Mouse (Mus musculus) effector memory CD4-positive, alpha-beta T cell, adult 7 months (primary cell): Measurements from ENCODE around the gene Mysm1. TPM values are rescaled to one million over a fixed set of nuclear protein-coding genes. Genes with fewer than 3 reads are reported as not detected.

Experiments
- polyA plus RNA-seq: library from polyadenylated mRNA; unstranded; fragments of 100-300 nt; shearing (Covaris generic); gene quantifications from one replicate; pipeline ENCODE4 v1.2.1, GENCODE M21; 2017

The Mysm1 gene
- polyA plus RNA-seq = 63.1 TPM

GRCm38 (mm10) chr4:94978590-94979499, at the start of gene Mysm1:
Gene Mysm1 (minus strand): TSS chr4:94979100.

GRCm38 (mm10) chr4:94928743-94929142, 50.2 kb downstream of the Mysm1 start, which contains the start of gene Eqtn:
Gene Eqtn (minus strand): TSS chr4:94928843.

Other genes starting within 250 kb of the Mysm1 start
- gene Tek, start 239.8 kb downstream of the Mysm1 start, polyA plus RNA-seq = 0.35 TPM
- gene Eqtn, start 50.3 kb downstream of the Mysm1 start, polyA plus RNA-seq = not detected
- 304 TPM for gene Jun, start 73.1 kb upstream of the Mysm1 start, polyA plus RNA-seq